Mouse (Mus musculus) lung, embryonic 14.5 days (tissue): ENCODE data around the gene Nipa1. TPM values are rescaled to one million over a fixed set of nuclear protein-coding genes. Genes with fewer than 3 reads are reported as not detected.

ENCODE experiments used
- ATAC-seq: fragments of 200-750 bp; cut with Nextera tagmentation; 2 replicates; pipeline ENCODE4 v1.8.0; 2017; ENCODE audit warnings: mild to moderate bottlenecking, moderate TSS enrichment, moderate library complexity; ENCODE audit not compliant: insufficient read depth
- DNase-seq: peaks from one replicate; pipeline ENCODE4 v3.0.0-alpha.2; 2015
- H3K27ac ChIP-seq: fragments of 300-500 bp; sonication (generic); 2 replicates; pipeline ENCODE4 v1.5.1; 2014; ENCODE audit warnings: low read depth, mild to moderate bottlenecking, moderate library complexity
- H3K27me3 ChIP-seq: fragments of 300-500 bp; sonication (generic); 2 replicates; pipeline ENCODE4 v1.6.1; 2014; ENCODE audit warnings: low read length, control low read depth; ENCODE audit not compliant: insufficient read depth
- H3K36me3 ChIP-seq: fragments of 300-500 bp; sonication (generic); 2 replicates; pipeline ENCODE4 v1.6.1; 2014; ENCODE audit warnings: control low read depth; ENCODE audit not compliant: insufficient read depth
- H3K4me1 ChIP-seq: fragments of 300-500 bp; sonication (generic); 2 replicates; pipeline ENCODE4 v1.6.1; 2014; ENCODE audit warnings: antibody characterized with exemption, control low read depth; ENCODE audit not compliant: insufficient read depth
- H3K4me2 ChIP-seq: fragments of 300-500 bp; sonication (generic); 2 replicates; pipeline ENCODE4 v1.6.1; 2014; ENCODE audit warnings: mild to moderate bottlenecking
- H3K4me3 ChIP-seq: fragments of 300-500 bp; sonication (generic); 2 replicates; pipeline ENCODE4 v1.5.1; 2014; ENCODE audit warnings: low read depth, low read length
- H3K9ac ChIP-seq: fragments of 300-500 bp; sonication (generic); 2 replicates; pipeline ENCODE4 v1.6.1; 2014
- H3K9me3 ChIP-seq: fragments of 300-500 bp; sonication (generic); 2 replicates; pipeline ENCODE4 v1.6.1; 2016; ENCODE audit warnings: low read depth, low read length, control low read depth
- CTCF ChIP-seq: IDR thresholded peaks from 2 replicates; pipeline ENCODE4 v1.5.1; 2016; ENCODE audit warnings: antibody characterized with exemption, low read depth
- WGBS: fragments of 180-500 bp; shearing (Covaris S2); extraction: QIAGEN DNeasy Blood & Tissue Kit; methylation state at CpG from one replicate; pipeline ENCODE4 v1.1.7; 2014; 5-methylcytosine and 5-hydroxymethylcytosine counted together
- polyA plus RNA-seq: library from polyadenylated mRNA; unstranded; fragments of >200 nt; fragmentation: Nextera tagmentation; extraction: Ambion mirVana; gene quantifications from 2 replicates; pipeline ENCODE4 v1.2.1, GENCODE M21; 2014

Gene Nipa1
- polyA plus RNA-seq, result 5.1 and 6.7 TPM in 2 replicates

GRCm38 (mm10) chr7:56019930-56020253 lies at the start of gene Nipa1:
TSS of gene Nipa1 (minus strand) at chr7:56019954.
- Histone ChIP-seq H3K9ac (peak within 1 kb of the TSS; percentile 79), H3K27ac (peak within 1 kb of the TSS; percentile 73), H3K27me3 (no peaks in the 10 kb centered on the region), H3K36me3 (no peaks in the 10 kb centered on the region), H3K4me3 (peak within 1 kb of the TSS; percentile 76), H3K4me2 (peak within 1 kb of the TSS; percentile 78), H3K9me3 (no peaks in the 10 kb centered on the region), H3K4me1 (no peaks in the 10 kb centered on the region)
- ATAC-seq (no peak), DNase-seq (no peak)
- no peak for TF ChIP-seq CTCF
- WGBS, result 41% methylated on average over 3 of the region's 3 CpGs

GRCm38 (mm10) chr7:56066634-56067033 lies 46.9 kb upstream of the Nipa1 start:
- 95% methylated on average over 1 of the region's 1 CpGs for WGBS
- H3K27me3 ChIP-seq, result no peaks in the 10 kb centered on the region
- no peaks in the 10 kb centered on the region for H3K9me3 ChIP-seq
- H3K4me3 ChIP-seq, result no peak overlapping the region
- no peak for TF ChIP-seq CTCF
- no peak overlapping the region for H3K4me2 ChIP-seq
- DNase-seq (no peak), ATAC-seq (no peak)
- H3K27ac ChIP-seq, result no peak overlapping the region
- no peak overlapping the region for H3K9ac ChIP-seq
- H3K4me1 ChIP-seq, result no peaks in the 10 kb centered on the region
- H3K36me3 ChIP-seq, result 0 out of 2 replicates have a peak, but pooled peaks cover 3% of the 10 kb centered on the region

GRCm38 (mm10) chr7:56066136-56066535 lies 46.4 kb upstream of the Nipa1 start:
- DNase-seq, result no peak

GRCm38 (mm10) chr7:56064876-56065275 lies 45.1 kb upstream of the Nipa1 start:
- no peak for ATAC-seq
- Histone ChIP-seq H3K4me3 (no peak overlapping the region), H3K4me2 (no peak overlapping the region), H3K4me1 (no peaks in the 10 kb centered on the region), H3K9me3 (no peaks in the 10 kb centered on the region), H3K36me3 (0 out of 2 replicates have a peak, but pooled peaks cover 5% of the 10 kb centered on the region), H3K27me3 (no peaks in the 10 kb centered on the region), H3K27ac (no peak overlapping the region), H3K9ac (no peak overlapping the region)
- TF ChIP-seq CTCF, result no peak
- DNase-seq, result no peak
- WGBS, result 84% methylated on average over 1 of the region's 1 CpGs

More at GRCm38 (mm10) chr7:56066136-56066535, 46.4 kb upstream of the Nipa1 start:
- ATAC-seq, result no peak
- no peak for TF ChIP-seq CTCF
- Histone ChIP-seq H3K27ac (no peak overlapping the region), H3K4me3 (no peak overlapping the region), H3K36me3 (0 out of 2 replicates have a peak, but pooled peaks cover 5% of the 10 kb centered on the region), H3K4me1 (no peaks in the 10 kb centered on the region), H3K27me3 (no peaks in the 10 kb centered on the region), H3K4me2 (no peak overlapping the region), H3K9ac (no peak overlapping the region), H3K9me3 (no peaks in the 10 kb centered on the region)
- 62% methylated on average over 2 of the region's 2 CpGs for WGBS

GRCm38 (mm10) chr7:56055338-56055737 lies 35.6 kb upstream of the Nipa1 start:
- TF ChIP-seq CTCF, result no peak
- WGBS, result 82% methylated on average over 3 of the region's 3 CpGs
- ATAC-seq (no peak), DNase-seq (no peak)
- H3K36me3 ChIP-seq, result 0 out of 2 replicates have a peak, but pooled peaks cover 11% of the 10 kb centered on the region
- no peak overlapping the region for H3K9ac ChIP-seq
- no peaks in the 10 kb centered on the region for H3K27me3 ChIP-seq
- no peaks in the 10 kb centered on the region for H3K9me3 ChIP-seq
- no peak overlapping the region for H3K4me3 ChIP-seq
- H3K27ac ChIP-seq, result no peak overlapping the region
- no peak overlapping the region for H3K4me2 ChIP-seq
- H3K4me1 ChIP-seq, result no peaks in the 10 kb centered on the region

GRCm38 (mm10) chr7:56052996-56053395 lies 33.2 kb upstream of the Nipa1 start:
- no peak overlapping the region for H3K4me2 ChIP-seq
- H3K4me3 ChIP-seq, result no peak overlapping the region
- no peaks in the 10 kb centered on the region for H3K4me1 ChIP-seq
- no peaks in the 10 kb centered on the region for H3K9me3 ChIP-seq
- no peak for TF ChIP-seq CTCF
- no peaks in the 10 kb centered on the region for H3K27me3 ChIP-seq
- ATAC-seq (no peak), DNase-seq (no peak)
- 0 out of 2 replicates have a peak, but pooled peaks cover 11% of the 10 kb centered on the region for H3K36me3 ChIP-seq
- no peak overlapping the region for H3K27ac ChIP-seq
- no peak overlapping the region for H3K9ac ChIP-seq

- H3K27ac ChIP-seq, result peak overlapping the region; percentile 90
- TF ChIP-seq CTCF, result no peak
- DNase-seq (peak; percentile 49), ATAC-seq (peak; percentile 44)
- no peaks in the 10 kb centered on the region for H3K27me3 ChIP-seq
- H3K4me2 ChIP-seq, result peak overlapping the region; percentile 69
- H3K4me3 ChIP-seq, result peak overlapping the region; percentile 80
- 0% methylated on average over 18 of the region's 18 CpGs for WGBS
- no peaks in the 10 kb centered on the region for H3K9me3 ChIP-seq
- no peaks in the 10 kb centered on the region for H3K4me1 ChIP-seq
- peak overlapping the region; percentile 78 for H3K9ac ChIP-seq
- H3K36me3 ChIP-seq, result no peaks in the 10 kb centered on the region
These were observed 30.7 kb upstream of the Nipa1 start for GRCm38 (mm10) chr7:56050487-56050911.

GRCm38 (mm10) chr7:56049831-56050321 lies 30.1 kb upstream of the Nipa1 start, which contains the start of gene Herc2:
TSS of gene Herc2 (plus strand) at chr7:56050196.
- H3K27ac ChIP-seq, result peak within 1 kb of the TSS; percentile 90
- H3K4me2 ChIP-seq, result peak within 1 kb of the TSS; percentile 69
- no peaks in the 10 kb centered on the region for H3K4me1 ChIP-seq
- peak within 1 kb of the TSS; percentile 78 for H3K9ac ChIP-seq
- H3K36me3 ChIP-seq, result no peaks in the 10 kb centered on the region
- TF ChIP-seq CTCF, result no peak
- peak within 1 kb of the TSS; percentile 80 for H3K4me3 ChIP-seq
- DNase-seq (peak; percentile 100), ATAC-seq (peak; percentile 100)
- WGBS, result under 1% methylated on average over 47 of the region's 47 CpGs
- H3K27me3 ChIP-seq, result no peaks in the 10 kb centered on the region
- H3K9me3 ChIP-seq, result no peaks in the 10 kb centered on the region
